Mouse (Mus musculus) midbrain, embryonic 11.5 days (tissue): ENCODE results near the gene Olfr9. TPM values are rescaled to one million over a fixed set of nuclear protein-coding genes. Genes with fewer than 3 reads are reported as not detected.

ENCODE experiments used
- ATAC-seq: fragments of 200-750 bp; cut with Nextera tagmentation; 2 replicates; pipeline ENCODE4 v1.8.0; 2017; ENCODE audit warnings: moderate TSS enrichment, moderate library complexity; ENCODE audit not compliant: low FRiP score
- DNase-seq: peaks from one replicate; pipeline ENCODE4 v3.0.0; 2015; ENCODE audit warnings: low spot score; ENCODE audit errors: missing footprints
- H3K27ac ChIP-seq: fragments of 300-500 bp; sonication (generic); 2 replicates; pipeline ENCODE4 v1.5.1; 2014; ENCODE audit warnings: low read depth, low read length
- H3K27me3 ChIP-seq: fragments of 300-500 bp; sonication (generic); 2 replicates; pipeline ENCODE4 v1.6.1; 2014; ENCODE audit warnings: mild to moderate bottlenecking, low read length, moderate library complexity, mixed read lengths; ENCODE audit not compliant: control insufficient read depth, insufficient read depth
- H3K36me3 ChIP-seq: fragments of 300-500 bp; sonication (generic); 2 replicates; pipeline ENCODE4 v1.6.1; 2014; ENCODE audit warnings: mild to moderate bottlenecking, low read length, moderate library complexity, mixed read lengths; ENCODE audit not compliant: control insufficient read depth, insufficient read depth
- H3K4me1 ChIP-seq: fragments of 300-500 bp; sonication (generic); 2 replicates; pipeline ENCODE4 v1.6.1; 2014; ENCODE audit warnings: low read length; ENCODE audit not compliant: control insufficient read depth, insufficient read depth
- H3K4me2 ChIP-seq: fragments of 300-500 bp; sonication (generic); 2 replicates; pipeline ENCODE4 v1.6.1; 2014; ENCODE audit warnings: mild to moderate bottlenecking, moderate library complexity
- H3K4me3 ChIP-seq: fragments of 300-500 bp; sonication (generic); 2 replicates; pipeline ENCODE4 v1.5.1; 2014; ENCODE audit warnings: low read depth, low read length
- H3K9ac ChIP-seq: fragments of 300-500 bp; sonication (generic); 2 replicates; pipeline ENCODE4 v1.6.1; 2014; ENCODE audit warnings: low read length
- H3K9me3 ChIP-seq: fragments of 300-500 bp; sonication (generic); 2 replicates; pipeline ENCODE4 v1.6.1; 2016; ENCODE audit warnings: low read length; ENCODE audit not compliant: control insufficient read depth
- WGBS: fragments of 180-500 bp; shearing (Covaris S2); extraction: QIAGEN DNeasy Blood & Tissue Kit; methylation state at CpG from one replicate; pipeline ENCODE4 v1.1.7; 2014; 5-methylcytosine and 5-hydroxymethylcytosine counted together
- polyA plus RNA-seq: library from polyadenylated mRNA; unstranded; fragments of >200 nt; fragmentation: Nextera tagmentation; extraction: Ambion mirVana; gene quantifications from 2 replicates; pipeline ENCODE4 v1.2.1, GENCODE M21; 2014

Olfr9 gene
- polyA plus RNA-seq, 1 experiment from 2014 or later: not detected

DNA sequence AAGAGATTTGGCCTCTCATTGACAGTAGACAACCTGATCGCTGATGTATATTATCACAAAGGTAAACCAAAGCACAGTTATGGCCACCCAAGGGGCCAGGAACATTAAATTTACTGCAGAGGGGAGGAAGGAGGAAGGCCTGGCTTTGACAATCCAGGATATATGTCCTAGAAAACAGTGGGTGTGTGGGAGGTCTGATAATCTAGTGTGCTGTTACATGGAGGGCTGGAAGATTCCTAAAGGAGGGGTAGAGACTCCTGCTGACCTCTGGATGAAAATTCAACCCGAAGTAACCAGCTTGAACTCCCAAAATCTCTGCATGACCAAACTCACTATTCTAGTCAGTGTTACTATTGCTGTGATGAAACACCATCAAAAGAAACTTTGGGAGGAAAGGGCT, 39.1 kb downstream of the Olfr9 start:
- no peaks in the 10 kb centered on the region for H3K9me3 ChIP-seq
- WGBS: 83% methylated on average over 2 of the region's 2 CpGs
- H3K27me3 ChIP-seq: no peaks in the 10 kb centered on the region
- no peaks in the 10 kb centered on the region for H3K4me1 ChIP-seq
- DNase-seq (no peak), ATAC-seq (no peak)
- no peak overlapping the region for H3K9ac ChIP-seq
- no peaks in the 10 kb centered on the region for H3K36me3 ChIP-seq
- no peak overlapping the region for H3K4me3 ChIP-seq
- H3K4me2 ChIP-seq: no peak overlapping the region
- H3K27ac ChIP-seq: no peak overlapping the region

DNA sequence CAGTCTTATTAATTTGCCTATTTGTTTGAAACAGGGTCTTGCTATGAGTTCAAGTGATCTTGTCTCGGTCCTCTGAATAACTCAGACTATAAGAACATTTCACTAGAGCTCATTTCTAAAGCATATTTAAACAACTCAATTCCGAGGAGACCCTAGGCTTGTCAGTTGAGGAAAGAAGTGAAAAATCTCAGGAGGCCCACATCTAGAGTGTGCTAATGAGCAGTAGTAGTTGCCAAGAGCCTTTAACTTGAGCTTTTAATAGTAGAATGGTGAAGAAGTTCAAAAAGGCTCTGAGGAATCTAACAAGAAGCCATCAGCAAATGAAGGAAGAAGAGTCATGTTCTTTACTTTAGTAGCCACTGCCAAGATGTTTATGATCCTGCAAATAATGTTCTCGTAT, 50.6 kb downstream of the Olfr9 start, which contains the start of gene Olfr764-ps1:
Gene Olfr764-ps1 (minus strand): TSS at position 101 of the 400 bp plus-strand sequence.
- no peak within 1 kb of the TSS for H3K4me2 ChIP-seq
- H3K4me3 ChIP-seq: no peak within 1 kb of the TSS
- 87% methylated on average over 3 of the region's 3 CpGs for WGBS
- DNase-seq (no peak), ATAC-seq (no peak)
- no peaks in the 10 kb centered on the region for H3K9me3 ChIP-seq
- no peaks in the 10 kb centered on the region for H3K36me3 ChIP-seq
- H3K27ac ChIP-seq: no peak within 1 kb of the TSS
- H3K9ac ChIP-seq: no peak within 1 kb of the TSS
- H3K4me1 ChIP-seq: no peaks in the 10 kb centered on the region
- no peaks in the 10 kb centered on the region for H3K27me3 ChIP-seq

Other genes with a start within 250 kb of the Olfr9 start
- gene Dgka, start 244.6 kb upstream of the Olfr9 start, polyA plus RNA-seq: 5.4 and 5.7 TPM in 2 replicates
- gene Pym1, start 241.5 kb upstream of the Olfr9 start, polyA plus RNA-seq: 43.5 and 48.1 TPM in 2 replicates
- gene Mmp19, start 198.5 kb upstream of the Olfr9 start, polyA plus RNA-seq: 0.26 and 0.33 TPM in 2 replicates
- 36.3 and 40.3 TPM in 2 replicates for gene Dnajc14, start 185.4 kb upstream of the Olfr9 start, polyA plus RNA-seq
- gene Tmem198b, start 185.1 kb upstream of the Olfr9 start, polyA plus RNA-seq: 17.4 and 18.6 TPM in 2 replicates
- gene Sarnp, start 172.1 kb upstream of the Olfr9 start, polyA plus RNA-seq: 279 and 283 TPM in 2 replicates
- gene Ormdl2, start 167.8 kb upstream of the Olfr9 start, polyA plus RNA-seq: 64.4 and 70.6 TPM in 2 replicates
- 10.0 and 10.2 TPM in 2 replicates for gene Gdf11, start 97.7 kb upstream of the Olfr9 start, polyA plus RNA-seq
- gene Cd63, start 88.4 kb upstream of the Olfr9 start, polyA plus RNA-seq: 168 and 177 TPM in 2 replicates
- 11.3 TPM in 2 replicates for gene Rdh5, start 66.5 kb upstream of the Olfr9 start, polyA plus RNA-seq
- 242 and 271 TPM in 2 replicates for gene Bloc1s1, start 65.4 kb upstream of the Olfr9 start, polyA plus RNA-seq
- gene Itga7, start 55.6 kb upstream of the Olfr9 start, polyA plus RNA-seq: 1.6 and 1.7 TPM in 2 replicates
- gene Mettl7b, start 28.4 kb upstream of the Olfr9 start, polyA plus RNA-seq: not detected in 2 replicates
- gene Olfr763, start 21.4 kb downstream of the Olfr9 start, polyA plus RNA-seq: not detected in 2 replicates
- gene Olfr764-ps1, start 50.5 kb downstream of the Olfr9 start, polyA plus RNA-seq: not detected in 2 replicates
- gene Olfr765, start 60.6 kb downstream of the Olfr9 start, polyA plus RNA-seq: not detected in 2 replicates
- gene Olfr766-ps1, start 79.5 kb downstream of the Olfr9 start, polyA plus RNA-seq: not detected in 2 replicates
- gene Olfr767, start 93.5 kb downstream of the Olfr9 start, polyA plus RNA-seq: not detected in 2 replicates
- gene Olfr768, start 109.9 kb downstream of the Olfr9 start, polyA plus RNA-seq: not detected in 2 replicates
- gene Olfr769, start 128.4 kb downstream of the Olfr9 start, polyA plus RNA-seq: not detected in 2 replicates
- gene Olfr770, start 149.6 kb downstream of the Olfr9 start, polyA plus RNA-seq: not detected in 2 replicates
- gene Olfr771, start 175.3 kb downstream of the Olfr9 start, polyA plus RNA-seq: not detected in 2 replicates
- not detected in 2 replicates for gene Olfr772, start 188.5 kb downstream of the Olfr9 start, polyA plus RNA-seq
- gene Olfr773, start 198.0 kb downstream of the Olfr9 start, polyA plus RNA-seq: not detected in 2 replicates
- not detected in 2 replicates for gene Olfr774, start 246.8 kb downstream of the Olfr9 start, polyA plus RNA-seq